Mouse (Mus musculus) bone marrow macrophage, adult 2 months (primary cell): ENCODE results near the gene Taldo1. TPM values are rescaled to one million over a fixed set of nuclear protein-coding genes. Genes with fewer than 3 reads are reported as not detected.

Experiments
- H3K27ac ChIP-seq: 2 replicates; pipeline ENCODE4 v1.5.1; 2012; ENCODE audit warnings: low read depth, low read length; ENCODE audit not compliant: insufficient read depth
- H3K4me1 ChIP-seq: 2 replicates; pipeline ENCODE4 v1.6.1; 2012; ENCODE audit warnings: low read length; ENCODE audit not compliant: control insufficient read depth, insufficient read depth
- H3K4me3 ChIP-seq: 2 replicates; pipeline ENCODE4 v1.5.1; 2012; ENCODE audit warnings: mild to moderate bottlenecking, low read length, moderate library complexity; ENCODE audit not compliant: insufficient read depth
- CTCF ChIP-seq: IDR thresholded peaks from 2 replicates; pipeline ENCODE4 v1.5.1; 2012; ENCODE audit warnings: low read depth, mild to moderate bottlenecking, low read length, moderate library complexity
- POLR2A ChIP-seq: IDR thresholded peaks from 2 replicates; pipeline ENCODE4 v1.6.1; 2012; ENCODE audit warnings: mild to moderate bottlenecking, low read depth, low read length, borderline replicate concordance
- polyA plus RNA-seq: library from polyadenylated mRNA; stranded (reverse); fragments of >200 nt; gene quantifications from 2 replicates; pipeline ENCODE4 v1.2.4, GENCODE M21; 2012; ENCODE audit not compliant: missing spikeins, insufficient read depth, insufficient read length

Taldo1 gene
- polyA plus RNA-seq, 1 experiment, result 438 TPM

DNA sequence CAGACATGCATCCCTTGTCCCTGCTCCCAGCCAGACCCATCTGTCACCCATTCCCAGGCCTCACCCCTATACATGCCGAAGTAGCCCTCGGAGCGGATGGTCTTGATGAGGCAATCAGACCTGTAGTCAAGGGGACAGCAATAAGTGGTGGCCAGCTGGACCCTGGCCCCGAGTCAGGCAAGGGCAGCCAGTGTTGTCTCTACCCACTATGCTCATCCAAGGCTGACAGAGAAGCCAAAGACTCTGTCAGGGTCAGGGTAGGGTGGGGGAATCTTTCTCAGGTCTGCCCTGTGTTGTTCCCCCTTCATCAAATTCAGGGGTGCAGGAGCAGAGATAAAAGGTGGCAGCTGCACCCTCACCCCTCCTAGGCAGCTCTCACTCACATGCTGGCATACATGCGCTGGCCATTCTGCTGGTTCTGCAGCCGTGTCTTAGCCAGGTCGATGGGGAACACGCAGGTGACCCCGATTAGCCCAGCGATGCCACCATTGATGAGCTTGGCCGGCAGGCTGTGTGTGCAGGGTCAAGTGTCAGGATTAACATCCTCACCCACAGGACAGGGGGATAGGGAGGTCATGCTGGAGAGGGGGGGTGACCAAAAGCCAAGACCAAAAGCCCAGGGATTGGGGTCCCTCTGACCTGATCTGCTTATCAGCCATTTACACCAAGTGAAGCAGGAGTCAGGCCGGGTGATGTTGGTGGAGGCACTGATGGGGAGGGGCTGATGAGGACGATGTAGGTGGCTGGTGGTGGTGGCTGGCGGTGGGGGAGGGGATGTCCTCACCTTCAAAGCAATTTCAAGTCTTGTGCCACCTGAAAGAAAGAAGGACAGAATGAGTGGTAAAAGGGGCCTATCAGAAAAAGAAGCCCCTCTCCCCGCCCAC lies 41.8 kb downstream of the Taldo1 start:
- TF ChIP-seq POLR2A, result no peak
- TF ChIP-seq CTCF, result no peak
- H3K27ac ChIP-seq, result no peak overlapping the region
- peak overlapping the region; percentile 62 for H3K4me3 ChIP-seq
- peaks cover 14% of the 10 kb centered on the region for H3K4me1 ChIP-seq

DNA sequence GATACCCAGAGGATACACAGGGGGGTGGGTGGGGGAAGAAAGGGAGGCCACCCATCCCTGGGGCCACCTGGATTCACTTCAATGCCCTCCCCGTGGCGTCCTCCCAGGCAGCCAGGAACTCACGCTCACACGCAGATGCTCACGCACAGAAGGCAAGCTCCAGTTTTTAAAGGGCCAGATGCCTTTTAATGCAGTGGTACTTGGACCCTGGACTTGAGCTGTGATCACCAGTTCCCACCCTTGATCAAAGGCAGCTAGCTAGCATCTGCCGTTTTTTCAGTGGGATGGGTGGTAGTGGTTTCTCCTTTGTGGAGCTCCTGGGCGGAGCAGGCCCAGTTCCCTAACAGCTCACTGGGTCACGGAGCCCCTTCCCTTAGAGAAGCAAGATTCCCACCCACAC lies 42.5 kb downstream of the Taldo1 start:
- Histone ChIP-seq H3K4me3 (peak overlapping the region; percentile 62), H3K4me1 (peaks cover 12% of the 10 kb centered on the region), H3K27ac (no peak overlapping the region)
- no peak for TF ChIP-seq POLR2A
- no peak for TF ChIP-seq CTCF

DNA sequence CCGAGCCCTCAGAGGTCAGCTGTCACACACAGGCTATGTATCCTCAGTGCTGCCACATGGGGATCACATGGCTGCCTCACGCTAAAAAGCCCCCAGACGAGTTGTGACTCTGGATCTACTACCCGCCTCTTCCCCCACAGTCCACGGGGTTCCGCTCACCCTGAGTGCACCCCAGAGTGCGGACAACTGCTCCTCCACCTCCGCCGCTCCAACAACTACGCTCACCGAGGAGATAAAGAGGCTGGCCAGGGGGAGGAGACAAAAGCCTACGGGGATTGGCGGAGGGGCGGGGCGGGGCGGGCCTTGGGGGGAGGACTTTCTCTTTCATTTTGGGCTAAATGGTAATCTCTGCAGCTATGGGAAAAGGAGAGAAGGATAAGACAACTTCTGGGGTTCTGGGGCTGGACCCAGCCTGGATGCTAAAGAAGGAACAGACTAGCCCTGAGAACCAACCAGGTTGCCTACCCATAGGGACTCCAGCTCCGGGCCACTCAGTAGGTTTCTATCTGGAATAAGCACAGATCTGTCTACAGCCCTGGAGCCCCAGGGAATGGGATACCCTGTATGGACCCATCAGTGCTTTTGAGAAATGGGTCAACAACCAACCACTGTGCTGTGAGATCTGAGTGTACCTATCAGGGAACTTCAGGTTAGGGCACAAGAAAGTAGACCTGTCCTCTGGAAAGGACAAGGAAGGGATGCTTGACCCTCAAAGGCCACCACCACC lies 43.3 kb downstream of the Taldo1 start:
- H3K27ac ChIP-seq, result peak overlapping the region; percentile 45
- peak overlapping the region; percentile 62 for H3K4me3 ChIP-seq
- peaks cover 12% of the 10 kb centered on the region for H3K4me1 ChIP-seq
- no peak for TF ChIP-seq POLR2A
- TF ChIP-seq CTCF, result no peak

DNA sequence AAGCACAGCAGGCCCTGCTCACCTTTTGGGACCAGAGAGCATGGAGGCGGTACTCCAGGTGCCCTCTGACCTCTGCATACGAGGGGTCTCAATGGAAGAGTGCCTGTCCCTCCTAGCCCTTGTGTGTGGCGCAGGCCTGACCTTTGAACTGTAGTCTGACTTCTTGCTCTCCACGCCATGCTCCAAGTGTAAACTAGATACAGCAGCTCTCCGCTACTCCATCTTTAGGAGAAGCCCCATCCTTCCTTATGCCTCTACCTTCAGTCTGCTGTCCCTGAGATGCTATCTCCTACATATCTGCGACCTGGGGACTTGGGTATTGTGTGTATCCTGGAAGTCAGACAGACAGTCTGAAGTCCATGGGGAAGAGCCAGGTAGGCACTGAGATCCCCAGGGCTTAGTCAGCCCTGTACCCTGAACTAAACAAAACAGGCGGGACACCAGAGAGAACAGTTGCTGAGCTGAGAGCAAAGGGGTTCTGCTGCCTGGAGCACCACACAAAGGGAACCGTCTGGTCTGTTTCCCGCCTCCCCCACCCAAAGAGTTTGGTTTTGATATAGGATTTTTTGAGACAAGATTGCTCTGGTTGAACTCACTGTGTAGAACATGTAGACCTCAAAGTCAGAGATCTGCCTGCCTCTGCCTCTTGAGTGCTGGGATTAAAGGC lies 44.0 kb downstream of the Taldo1 start:
- Histone ChIP-seq H3K4me3 (peak overlapping the region; percentile 94), H3K27ac (peak overlapping the region; percentile 58), H3K4me1 (peaks cover 15% of the 10 kb centered on the region)
- TF ChIP-seq CTCF (no peak), POLR2A (no peak)

DNA sequence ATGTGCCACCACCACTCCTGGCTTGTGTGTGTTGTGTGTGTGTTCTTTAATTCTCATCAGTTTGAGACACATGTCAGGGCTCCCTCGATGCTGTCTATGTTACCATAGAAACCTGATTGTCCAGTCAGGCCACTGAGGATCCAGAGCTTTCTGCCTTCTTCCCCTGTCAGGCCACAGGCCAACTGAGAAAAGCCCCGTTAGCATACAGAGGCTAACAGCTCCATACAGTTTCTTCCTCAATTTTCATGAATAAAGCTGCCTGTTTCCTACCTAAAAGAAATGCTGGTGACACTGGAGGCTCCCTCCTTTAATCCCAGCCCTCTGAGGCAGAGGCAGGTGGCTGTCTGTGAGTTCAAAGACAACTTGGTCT lies 44.5 kb downstream of the Taldo1 start:
- TF ChIP-seq POLR2A, result no peak
- no peak for TF ChIP-seq CTCF
- Histone ChIP-seq H3K4me3 (peak overlapping the region; percentile 94), H3K4me1 (peaks cover 15% of the 10 kb centered on the region), H3K27ac (peak overlapping the region; percentile 58)

DNA sequence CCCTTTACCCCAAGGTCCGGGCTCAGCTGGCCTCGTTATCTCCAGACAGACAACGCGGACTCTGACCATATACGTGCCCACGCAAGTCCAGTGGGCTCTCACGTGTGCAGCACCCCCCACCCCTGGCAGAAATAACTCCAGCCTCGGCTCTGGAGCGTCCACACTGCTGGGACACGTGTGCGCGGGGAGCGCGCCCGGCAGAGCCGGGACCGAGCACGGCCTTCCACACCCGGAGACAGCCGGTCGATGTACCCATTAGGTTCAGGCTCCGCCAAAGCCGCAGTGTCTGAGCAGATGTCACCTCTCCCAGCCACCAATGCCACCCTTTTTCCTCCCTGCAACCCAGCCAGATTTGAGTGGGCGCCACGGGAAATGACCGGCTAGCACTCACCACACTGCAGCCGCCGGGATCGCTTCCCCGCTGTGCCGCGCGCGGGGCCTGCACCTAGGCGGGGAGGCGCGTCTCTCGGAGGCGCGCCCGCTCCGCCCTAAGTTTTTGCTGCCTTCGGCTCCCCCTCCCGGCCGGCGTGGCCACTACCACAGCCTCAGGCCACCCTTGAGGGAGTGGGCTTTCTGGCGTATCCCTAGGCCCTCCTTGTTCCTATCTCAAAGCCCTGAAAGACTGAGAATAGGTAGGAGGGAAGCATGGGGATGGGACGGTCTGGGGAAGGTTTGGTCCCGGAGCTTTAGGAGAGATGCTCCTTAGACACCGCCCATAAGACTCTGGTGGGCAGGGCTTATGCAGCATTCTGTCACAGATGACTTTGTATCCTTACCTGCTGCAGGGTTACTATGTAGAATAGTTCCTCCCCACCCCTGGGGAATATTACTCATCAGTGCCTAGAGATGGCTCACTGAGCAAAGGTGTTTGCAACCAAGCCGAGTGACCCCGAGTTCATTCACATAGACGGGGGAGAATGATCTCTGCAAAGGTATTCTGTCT lies 45.5 kb downstream of the Taldo1 start, which contains the start of gene Slc25a22:
Slc25a22 (minus strand) TSS at position 715 of the 943 bp plus-strand sequence.
- Histone ChIP-seq H3K27ac (peak within 1 kb of the TSS; percentile 58), H3K4me3 (peak within 1 kb of the TSS; percentile 94), H3K4me1 (peaks cover 15% of the 10 kb centered on the region)
- TF ChIP-seq CTCF (peak; percentile 61), POLR2A (no peak)

DNA sequence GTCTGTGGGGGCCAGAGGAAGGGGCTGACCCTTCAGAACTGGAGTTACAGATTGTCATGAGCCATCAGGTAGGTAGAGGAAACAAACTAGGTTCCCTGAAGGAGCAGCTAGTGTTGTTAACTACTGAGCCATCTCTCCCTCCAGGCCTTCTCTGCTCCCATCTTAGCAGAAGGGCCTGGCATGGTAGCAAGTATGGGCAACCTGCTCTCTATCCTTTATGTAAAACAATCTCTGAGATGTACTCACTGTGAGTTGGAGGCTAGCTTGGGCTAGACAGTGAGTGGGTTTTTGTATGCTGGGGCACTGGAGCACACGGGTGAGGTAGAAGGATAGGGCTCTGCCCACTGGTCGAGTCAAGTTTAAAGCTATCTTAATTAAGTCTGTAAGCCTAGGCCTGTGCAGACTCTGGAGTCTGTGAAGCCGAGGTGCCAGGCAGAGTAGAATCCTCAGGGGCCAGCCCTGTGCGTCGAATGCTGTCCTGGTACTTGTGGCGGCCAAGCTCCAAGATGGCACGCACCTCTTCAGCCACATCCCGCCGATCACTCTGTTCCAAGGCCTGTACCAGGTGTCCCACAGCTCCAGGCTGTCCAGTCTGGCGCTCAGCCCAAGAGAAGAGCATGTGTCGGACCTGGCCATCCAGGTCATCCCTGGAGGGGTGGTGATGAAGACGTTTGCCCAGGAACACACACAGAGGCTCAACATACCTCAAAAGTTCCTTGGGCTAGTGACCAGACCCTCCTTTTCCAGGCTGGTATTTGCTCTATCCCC lies 46.4 kb downstream of the Taldo1 start:
- H3K4me3 ChIP-seq, result no peak overlapping the region
- no peak for TF ChIP-seq POLR2A
- TF ChIP-seq CTCF, result no peak
- peaks cover 17% of the 10 kb centered on the region for H3K4me1 ChIP-seq
- no peak overlapping the region for H3K27ac ChIP-seq

DNA sequence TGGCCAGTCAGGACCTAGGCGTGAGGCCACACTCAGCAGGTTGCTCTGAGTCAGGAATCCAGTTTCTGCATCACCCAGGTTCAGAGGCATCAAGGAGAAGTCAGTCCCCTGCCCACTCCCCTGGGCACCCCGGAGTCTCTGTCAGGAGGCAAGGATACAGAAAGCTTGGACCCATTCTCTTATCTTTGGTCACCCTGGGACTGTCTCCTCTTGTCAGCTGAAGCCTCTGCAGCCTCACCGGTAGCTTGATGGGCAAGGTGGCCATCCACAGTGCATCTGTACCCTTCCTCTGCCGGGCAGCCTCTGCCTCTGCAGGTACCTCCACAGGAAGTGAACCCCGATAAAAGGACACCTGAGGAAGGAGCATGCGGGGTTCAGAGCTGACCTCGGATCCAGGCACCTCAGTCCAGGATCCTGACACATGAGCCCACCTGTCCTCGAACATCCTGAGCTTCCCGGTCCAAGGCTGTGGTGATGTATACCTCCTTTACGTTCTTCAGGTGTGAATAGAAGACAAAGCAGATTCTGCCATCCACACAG lies 47.2 kb downstream of the Taldo1 start:
- peaks cover 17% of the 10 kb centered on the region for H3K4me1 ChIP-seq
- no peak overlapping the region for H3K4me3 ChIP-seq
- no peak overlapping the region for H3K27ac ChIP-seq
- TF ChIP-seq CTCF, result no peak
